In the genomic region with DNA sequence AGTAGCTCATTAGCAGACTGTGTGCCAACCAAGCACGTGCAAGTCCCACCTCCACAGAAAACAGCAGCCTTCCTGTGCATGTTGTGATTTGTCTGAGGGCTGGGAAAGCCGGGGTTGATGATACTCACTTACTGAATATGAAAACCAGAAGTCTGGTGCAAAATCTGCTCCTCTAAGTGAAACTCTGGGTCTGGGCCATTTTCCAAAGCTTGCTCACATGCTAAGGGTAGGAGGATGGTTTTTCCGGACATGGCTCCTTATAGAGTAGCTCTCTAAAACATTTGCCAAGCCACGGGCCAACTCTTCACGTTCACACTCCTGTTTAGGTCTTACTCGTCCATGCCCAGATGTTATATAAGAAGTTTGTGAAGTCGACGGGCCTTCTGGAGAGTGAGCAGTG, we compare ENCODE assay signal across 24 mouse cellular contexts. TPM values are rescaled to one million over a fixed set of nuclear protein-coding genes. Genes with fewer than 3 reads are reported as not detected.
A peak's percentile ranks its signal among the peaks of the same experiment; 100 is the strongest.
DNase-seq lines count a peak whose midpoint lies in the region; ATAC-seq and TF ChIP-seq lines count a peak whose summit lies in the region.
"Had no signal": no experiment of that assay in that cellular context is flagged by ENCODE, and none has a peak within 500 bp of the region (broad histone marks: within the 10 kb centered on the region; RNA-seq: fewer than 3 reads in every experiment).

No protein-coding gene starts in this region.

- H3K9ac ChIP-seq in intestine, postnatal 0 days (ENCODE audit: low read depth, low read length), result no peak overlapping the region
- H3K9ac ChIP-seq in midbrain, embryonic 15.5 days, result no peak overlapping the region
- H3K9ac ChIP-seq in midbrain, postnatal 0 days (replicated peaks; ENCODE audit: low read length, poor library complexity, severe bottlenecking), result no peak overlapping the region
- H3K9ac ChIP-seq: embryonic facial prominence, embryonic 12.5 days; hindbrain, embryonic 13.5 days; limb, embryonic 13.5 days; lung, embryonic 15.5 days; neural tube, embryonic 12.5 days had no signal

- DNase-seq in right cerebral cortex, adult 18-20 months, result peak; percentile 78
- no peak for DNase-seq in right cerebral cortex, postnatal 4 days
- peak; percentile 21 for DNase-seq in layer of hippocampus, adult 9-10 months (ENCODE audit: low spot score)
- DNase-seq in left cerebral cortex, postnatal 25 days (ENCODE audit: low spot score in 2 of 2), result peak; percentile 53 to 96
- no peak for DNase-seq in testis, postnatal 10 days (ENCODE audit: low spot score)
- DNase-seq in midbrain, postnatal 0 days (ENCODE audit: low spot score), result no peak
- DNase-seq: cerebellum, adult 11-12 months; gastrocnemius, postnatal 10 days; kidney, postnatal 14 days; thymus, postnatal 4 days had no signal

- H3K36me3 ChIP-seq in intestine, postnatal 0 days (ENCODE audit: control insufficient read depth, insufficient read depth), result no peaks in the 10 kb centered on the region
- H3K36me3 ChIP-seq in midbrain, embryonic 15.5 days (replicated peaks), result no peaks in the 10 kb centered on the region
- no peaks in the 10 kb centered on the region for H3K36me3 ChIP-seq in midbrain, postnatal 0 days (ENCODE audit: insufficient read depth, low read length)
- H3K36me3 ChIP-seq: embryonic facial prominence, embryonic 12.5 days; forebrain, embryonic 10.5 days; hindbrain, embryonic 13.5 days; limb, embryonic 13.5 days; lung, embryonic 15.5 days; neural tube, embryonic 12.5 days had no signal

- intact Hi-C loops in left cerebral cortex, postnatal 25 days (cut with DNase I), result no loop called here

- no peaks in the 10 kb centered on the region for H3K27me3 ChIP-seq in intestine, postnatal 0 days (replicated peaks; ENCODE audit: control insufficient read depth, insufficient read depth, low read length)
- H3K27me3 ChIP-seq in midbrain, embryonic 15.5 days (replicated peaks), result no peaks in the 10 kb centered on the region
- H3K27me3 ChIP-seq in midbrain, postnatal 0 days (ENCODE audit: insufficient read depth, low read length), result no peaks in the 10 kb centered on the region
- H3K27me3 ChIP-seq: embryonic facial prominence, embryonic 12.5 days; hindbrain, embryonic 13.5 days; limb, embryonic 13.5 days; lung, embryonic 15.5 days; neural tube, embryonic 12.5 days; Patski had no signal

- H3K27ac ChIP-seq in intestine, postnatal 0 days (ENCODE audit: low read depth, low read length), result no peak overlapping the region
- H3K27ac ChIP-seq in midbrain, embryonic 15.5 days, result no peak overlapping the region
- H3K27ac ChIP-seq in midbrain, postnatal 0 days (ENCODE audit: low read depth, low read length), result no peak overlapping the region
- H3K27ac ChIP-seq: embryonic facial prominence, embryonic 12.5 days; forebrain, embryonic 10.5 days; hindbrain, embryonic 13.5 days; limb, embryonic 13.5 days; lung, embryonic 15.5 days; neural tube, embryonic 12.5 days; stomach, postnatal 0 days had no signal

- H3K9me3 ChIP-seq in intestine, postnatal 0 days (ENCODE audit: control insufficient read depth), result no peaks in the 10 kb centered on the region
- no peaks in the 10 kb centered on the region for H3K9me3 ChIP-seq in midbrain, embryonic 15.5 days
- H3K9me3 ChIP-seq in midbrain, postnatal 0 days (ENCODE audit: low read length), result no peaks in the 10 kb centered on the region
- H3K9me3 ChIP-seq: embryonic facial prominence, embryonic 12.5 days; forebrain, embryonic 10.5 days; hindbrain, embryonic 13.5 days; limb, embryonic 13.5 days; lung, embryonic 15.5 days; neural tube, embryonic 12.5 days had no signal

- H3K4me1 ChIP-seq in intestine, postnatal 0 days (replicated peaks; ENCODE audit: control insufficient read depth, insufficient read depth, low read length), result no peaks in the 10 kb centered on the region
- H3K4me1 ChIP-seq in midbrain, embryonic 15.5 days, result no peaks in the 10 kb centered on the region
- no peaks in the 10 kb centered on the region for H3K4me1 ChIP-seq in midbrain, postnatal 0 days (ENCODE audit: insufficient read depth, low read length)
- H3K4me1 ChIP-seq: embryonic facial prominence, embryonic 12.5 days; forebrain, embryonic 10.5 days; hindbrain, embryonic 13.5 days; limb, embryonic 13.5 days; lung, embryonic 15.5 days; neural tube, embryonic 12.5 days had no signal

- TF ChIP-seq CTCF in intestine, postnatal 0 days (IDR thresholded peaks at IDR 0.05; ENCODE audit: low read depth), result no peak
- no peak for TF ChIP-seq CTCF in midbrain, postnatal 0 days (IDR thresholded peaks at IDR 0.05)

- 74% methylated on average over 8 of the region's 8 CpGs for WGBS in intestine, postnatal 0 days
- 80% methylated on average over 8 of the region's 8 CpGs for WGBS in midbrain, embryonic 15.5 days
- WGBS in midbrain, postnatal 0 days, result 80% methylated on average over 8 of the region's 8 CpGs

- H3K4me2 ChIP-seq in intestine, postnatal 0 days (replicated peaks; ENCODE audit: low read depth), result no peak overlapping the region
- no peak overlapping the region for H3K4me2 ChIP-seq in midbrain, embryonic 15.5 days
- no peak overlapping the region for H3K4me2 ChIP-seq in midbrain, postnatal 0 days (ENCODE audit: low read depth, low read length, poor library complexity, severe bottlenecking)
- H3K4me2 ChIP-seq: embryonic facial prominence, embryonic 12.5 days; hindbrain, embryonic 13.5 days; limb, embryonic 13.5 days; lung, embryonic 15.5 days; neural tube, embryonic 12.5 days had no signal

- no peak for ATAC-seq in intestine, postnatal 0 days
- no peak for ATAC-seq in midbrain, embryonic 15.5 days (replicated peaks)
- no peak for ATAC-seq in midbrain, postnatal 0 days (ENCODE audit: low FRiP score)
- ATAC-seq: intestine, embryonic 16.5 days; midbrain, embryonic 16.5 days; Patski had no signal

- H3K4me3 ChIP-seq in intestine, postnatal 0 days (ENCODE audit: low read depth, low read length), result no peak overlapping the region
- no peak overlapping the region for H3K4me3 ChIP-seq in midbrain, embryonic 15.5 days
- no peak overlapping the region for H3K4me3 ChIP-seq in midbrain, postnatal 0 days (ENCODE audit: low read depth, low read length)
- H3K4me3 ChIP-seq: embryonic facial prominence, embryonic 12.5 days; forebrain, embryonic 10.5 days; hindbrain, embryonic 13.5 days; limb, embryonic 13.5 days; lung, embryonic 15.5 days; neural tube, embryonic 12.5 days had no signal

RNA-seq across cellular contexts. Expression of gene Adam1b, which starts 9.9 kb away (rescaled TPM):
- total RNA-seq in left cerebral cortex, postnatal 25 days (2021), result under 1 TPM in 1 of 2 experiments, not detected in 1; 0.11 TPM
- 0.04 TPM in 1 of 2 replicates, not detected in the other for polyA plus RNA-seq in intestine, postnatal 0 days (2015; fragmentation: Nextera tagmentation; extraction: Ambion mirVana)
- 0.09 TPM in 1 of 2 replicates, not detected in the other for polyA plus RNA-seq in midbrain, embryonic 15.5 days (2015; fragmentation: Nextera tagmentation; extraction: Ambion mirVana)
- not detected in 2 replicates for total RNA-seq in midbrain, postnatal 0 days (2014; rRNA removed)
- not detected in 2 replicates for polyA plus RNA-seq in midbrain, postnatal 0 days (2015; fragmentation: Nextera tagmentation; extraction: Ambion mirVana)
- total RNA-seq: gastrocnemius, postnatal 10 days; heart, adult 8-10 months had no signal
- polyA plus RNA-seq: embryonic facial prominence, embryonic 12.5 days; forebrain, embryonic 10.5 days; intestine, embryonic 16.5 days; limb, embryonic 13.5 days; lung, embryonic 15.5 days; midbrain, embryonic 16.5 days; neural tube, embryonic 12.5 days; stomach, postnatal 0 days had no signal

RNA-seq across cellular contexts. Expression of gene Erp29, which starts 41.0 kb away (rescaled TPM):
- total RNA-seq in left cerebral cortex, postnatal 25 days (2021), result 100 to 1,000 TPM; 145 to 151 TPM
- polyA plus RNA-seq in intestine, postnatal 0 days (2015; fragmentation: Nextera tagmentation; extraction: Ambion mirVana), result 164 and 175 TPM in 2 replicates
- polyA plus RNA-seq in midbrain, embryonic 15.5 days (2015; fragmentation: Nextera tagmentation; extraction: Ambion mirVana), result 167 and 195 TPM in 2 replicates
- 70.8 and 86.6 TPM in 2 replicates for total RNA-seq in midbrain, postnatal 0 days (2014; rRNA removed)
- 187 and 202 TPM in 2 replicates for polyA plus RNA-seq in midbrain, postnatal 0 days (2015; fragmentation: Nextera tagmentation; extraction: Ambion mirVana)

RNA-seq across cellular contexts. Expression of gene Tmem116, which starts 41.6 kb away (rescaled TPM):
- total RNA-seq in left cerebral cortex, postnatal 25 days (2021), result 1 to 10 TPM; 8.2 to 9.1 TPM
- 6.8 and 7.2 TPM in 2 replicates for polyA plus RNA-seq in intestine, postnatal 0 days (2015; fragmentation: Nextera tagmentation; extraction: Ambion mirVana)
- polyA plus RNA-seq in midbrain, embryonic 15.5 days (2015; fragmentation: Nextera tagmentation; extraction: Ambion mirVana), result 1.9 and 2.2 TPM in 2 replicates
- total RNA-seq in midbrain, postnatal 0 days (2014; rRNA removed), result 0.66 and 4.6 TPM in 2 replicates
- 2.0 and 2.5 TPM in 2 replicates for polyA plus RNA-seq in midbrain, postnatal 0 days (2015; fragmentation: Nextera tagmentation; extraction: Ambion mirVana)

RNA-seq across cellular contexts. Expression of gene Adam1a, which starts 52.0 kb away (rescaled TPM):
- total RNA-seq in left cerebral cortex, postnatal 25 days (2021), result 10 to 100 TPM in 1 of 2 experiments, 1 to 10 TPM in 1; 9.0 to 11.6 TPM
- 0.39 and 0.51 TPM in 2 replicates for polyA plus RNA-seq in intestine, postnatal 0 days (2015; fragmentation: Nextera tagmentation; extraction: Ambion mirVana)
- polyA plus RNA-seq in midbrain, embryonic 15.5 days (2015; fragmentation: Nextera tagmentation; extraction: Ambion mirVana), result 5.8 and 7.3 TPM in 2 replicates
- 17.0 and 21.0 TPM in 2 replicates for total RNA-seq in midbrain, postnatal 0 days (2014; rRNA removed)
- 1.8 and 2.4 TPM in 2 replicates for polyA plus RNA-seq in midbrain, postnatal 0 days (2015; fragmentation: Nextera tagmentation; extraction: Ambion mirVana)

RNA-seq across cellular contexts. Expression of gene Gm42878, which starts 52.0 kb away (rescaled TPM):
- not detected for total RNA-seq in left cerebral cortex, postnatal 25 days (2021)
- polyA plus RNA-seq in intestine, postnatal 0 days (2015; fragmentation: Nextera tagmentation; extraction: Ambion mirVana), result not detected in 2 replicates
- polyA plus RNA-seq in midbrain, embryonic 15.5 days (2015; fragmentation: Nextera tagmentation; extraction: Ambion mirVana), result 0.47 TPM in 1 of 2 replicates, not detected in the other
- 0.71 TPM in 1 of 2 replicates, not detected in the other for total RNA-seq in midbrain, postnatal 0 days (2014; rRNA removed)
- not detected in 2 replicates for polyA plus RNA-seq in midbrain, postnatal 0 days (2015; fragmentation: Nextera tagmentation; extraction: Ambion mirVana)
- total RNA-seq: gastrocnemius, postnatal 10 days; heart, adult 8-10 months had no signal
- polyA plus RNA-seq: forebrain, embryonic 10.5 days; heart, postnatal 0 days; hindbrain, embryonic 13.5 days; intestine, embryonic 16.5 days; limb, embryonic 13.5 days; lung, embryonic 15.5 days; midbrain, embryonic 16.5 days; neural tube, embryonic 12.5 days; stomach, postnatal 0 days had no signal

Comparison
In these comparisons a context has a peak if more than half of its experiments do, and no peak if none do; other contexts are left out.
1. DNase-seq: peak in right cerebral cortex, adult 18-20 months (single experiment), layer of hippocampus, adult 9-10 months (single experiment) and left cerebral cortex, postnatal 25 days (2 of 2); none in right cerebral cortex, postnatal 4 days (single experiment), testis, postnatal 10 days (single experiment) and midbrain, postnatal 0 days (single experiment).